Mouse (Mus musculus): ENCODE results near the gene Pml.

GRCm38 (mm10) chr9:58174818-58175251 is 74.8 kb downstream of the Pml start:
- TF ChIP-seq TAL1 (IDR thresholded peaks at IDR 0.05; ENCODE audit: low read length) (no peak), GATA1 (IDR thresholded peaks at IDR 0.05; ENCODE audit: low read length) (no peak)
